Mouse (Mus musculus): Measurements from ENCODE around the gene Rabgap1l.
A peak's percentile ranks its signal among the peaks of the same experiment; 100 is the strongest.
"Not testable (repeated sequence)": the region's sequence is repeated elsewhere in the genome, so short reads cannot be mapped to it uniquely, and the experiment has no call there.

Rabgap1l gene

DNA sequence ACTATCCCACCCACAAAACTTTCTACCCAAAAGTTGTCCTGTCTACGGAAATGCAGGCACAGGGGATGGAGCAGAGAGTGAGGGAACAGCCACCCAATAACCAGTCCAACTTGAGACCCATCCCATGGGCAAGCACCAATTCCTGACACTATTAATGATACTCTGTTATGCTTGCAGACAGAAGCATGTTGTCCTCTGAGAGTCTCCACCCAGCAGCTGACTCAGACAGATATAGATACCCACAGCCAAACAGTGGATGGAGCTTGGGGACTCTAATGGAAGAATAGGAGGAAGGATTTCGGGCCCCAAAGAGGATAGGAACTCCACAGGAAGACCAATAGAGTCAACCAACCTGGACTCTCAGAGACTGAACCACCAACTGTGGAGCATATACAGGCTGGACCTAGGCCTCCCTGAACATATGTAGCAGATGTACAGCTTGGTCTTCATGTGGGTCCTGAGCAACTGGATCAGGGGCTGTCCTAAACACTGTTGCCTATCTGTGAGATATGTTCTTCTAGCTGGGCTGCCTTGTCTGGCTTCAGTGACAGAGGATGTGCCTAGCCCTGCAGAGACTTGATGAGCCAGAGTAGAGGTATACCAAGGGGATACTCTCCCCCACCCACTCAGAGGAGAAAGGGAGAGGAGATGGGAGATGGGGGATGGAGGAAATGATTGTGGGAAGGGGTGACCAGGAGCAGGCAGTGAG lies 510.7 kb downstream of the Rabgap1l start:
- not testable (repeated sequence) for DNase-seq (ENCODE audit: low spot score)

DNA sequence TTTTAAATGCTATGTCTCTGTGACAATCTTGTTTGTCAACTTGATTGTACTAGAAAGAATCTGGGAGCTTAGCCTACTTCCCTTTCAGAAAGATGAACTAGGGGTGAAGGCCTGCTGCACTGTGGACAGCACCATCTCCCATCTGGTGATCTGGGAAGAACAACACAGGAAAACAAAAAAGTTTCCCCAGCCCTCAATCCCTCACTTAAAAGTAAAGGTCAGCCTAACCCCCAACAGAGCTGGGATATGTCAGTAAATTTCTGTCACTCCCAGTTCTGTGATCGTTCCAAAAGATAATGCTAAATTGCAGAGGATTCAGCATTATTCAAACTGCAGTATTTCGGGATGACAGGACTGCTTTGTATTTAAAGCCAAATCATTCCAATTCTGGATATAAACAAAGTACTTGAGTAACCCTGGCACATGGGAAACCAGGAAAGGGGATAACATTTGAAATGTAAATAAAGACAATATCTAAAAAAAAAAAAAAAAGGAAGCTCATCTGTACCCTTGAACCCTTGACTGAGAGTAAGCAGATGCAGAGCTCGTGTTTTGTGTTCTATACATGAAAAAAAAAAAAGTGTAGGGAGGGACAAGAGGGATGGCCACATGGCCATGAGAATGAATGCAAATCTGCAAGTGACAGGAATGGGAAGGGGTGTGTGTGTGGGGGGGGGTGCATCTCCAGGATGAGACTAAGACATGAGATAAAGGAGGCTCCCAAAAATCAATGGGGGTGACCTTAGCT lies 511.5 kb downstream of the Rabgap1l start:
- no peak for DNase-seq (ENCODE audit: low spot score)

DNA sequence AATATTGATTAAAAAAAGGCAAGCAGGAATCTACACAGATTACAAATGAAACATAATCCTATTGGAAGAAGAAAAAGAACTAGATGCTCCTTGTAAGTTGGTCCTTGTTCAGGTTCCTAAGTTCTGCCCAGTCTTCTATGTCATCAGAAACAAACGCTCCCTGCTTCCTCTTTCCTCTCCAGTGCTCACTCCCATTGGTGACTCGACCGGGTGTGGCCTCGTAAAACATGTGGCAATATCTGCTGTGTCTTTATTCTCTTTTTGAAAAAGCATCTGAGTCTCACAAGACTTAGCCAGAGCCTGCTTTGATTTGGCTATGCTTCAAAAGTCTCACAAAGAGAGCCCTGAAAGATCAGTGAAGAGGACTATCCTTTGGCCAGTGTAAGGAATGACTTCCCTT lies 512.4 kb downstream of the Rabgap1l start:
- DNase-seq (ENCODE audit: low spot score): no peak

DNA sequence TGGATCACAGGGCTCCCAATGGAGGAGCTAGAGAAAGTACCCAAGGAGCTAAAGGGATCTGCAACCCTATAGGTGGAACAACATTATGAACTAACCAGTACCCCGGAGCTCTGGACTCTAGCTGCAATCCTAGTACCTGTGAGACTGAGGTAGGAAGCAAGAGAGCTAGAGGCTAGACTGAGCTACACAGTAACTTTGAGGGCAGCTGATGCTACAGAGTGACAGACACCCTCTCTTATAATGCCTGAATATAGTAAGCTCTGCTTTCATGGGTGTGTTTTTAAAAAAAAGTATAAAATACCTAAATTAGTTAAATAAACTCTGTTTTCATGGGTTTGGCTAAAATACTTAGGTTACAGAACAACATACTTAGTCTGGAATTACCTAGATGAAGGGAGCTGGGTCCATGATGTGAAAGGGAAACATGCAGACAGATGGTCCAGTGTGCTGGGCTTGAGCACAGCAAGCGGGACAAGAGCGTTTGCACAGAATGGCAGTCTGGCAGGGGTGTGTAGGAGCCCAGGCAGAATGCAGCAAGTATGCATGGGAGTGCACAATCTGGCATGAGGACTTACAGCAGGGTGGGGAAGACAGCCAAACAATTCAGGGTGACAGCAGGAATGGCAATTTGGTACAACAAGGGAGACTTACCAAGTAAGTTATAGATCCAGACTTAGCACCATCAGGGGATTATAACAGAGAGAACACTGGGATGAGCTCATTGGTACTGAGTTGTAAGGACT lies 514.9 kb downstream of the Rabgap1l start:
- peak; percentile 80 for DNase-seq (ENCODE audit: low spot score)

DNA sequence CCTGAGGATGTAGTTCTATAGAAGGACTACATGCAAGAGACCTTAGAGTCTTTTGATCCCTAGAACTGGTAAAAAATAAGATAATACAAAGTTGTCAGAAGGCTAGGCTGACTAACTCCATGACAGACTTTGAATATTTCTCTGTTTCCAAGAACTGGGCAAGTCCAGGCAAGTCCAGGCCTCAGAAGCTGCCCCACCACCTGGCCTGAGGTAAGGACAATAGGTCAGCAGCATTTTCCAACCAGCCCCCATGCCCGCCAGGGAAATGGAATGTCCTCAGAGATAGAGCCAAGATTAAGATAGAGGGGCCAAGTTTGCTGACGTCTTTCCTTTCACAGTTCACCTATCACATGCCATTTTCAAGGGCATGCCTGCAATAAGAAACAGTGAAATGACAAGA lies 517.8 kb downstream of the Rabgap1l start:
- no peak for DNase-seq (ENCODE audit: low spot score)

DNA sequence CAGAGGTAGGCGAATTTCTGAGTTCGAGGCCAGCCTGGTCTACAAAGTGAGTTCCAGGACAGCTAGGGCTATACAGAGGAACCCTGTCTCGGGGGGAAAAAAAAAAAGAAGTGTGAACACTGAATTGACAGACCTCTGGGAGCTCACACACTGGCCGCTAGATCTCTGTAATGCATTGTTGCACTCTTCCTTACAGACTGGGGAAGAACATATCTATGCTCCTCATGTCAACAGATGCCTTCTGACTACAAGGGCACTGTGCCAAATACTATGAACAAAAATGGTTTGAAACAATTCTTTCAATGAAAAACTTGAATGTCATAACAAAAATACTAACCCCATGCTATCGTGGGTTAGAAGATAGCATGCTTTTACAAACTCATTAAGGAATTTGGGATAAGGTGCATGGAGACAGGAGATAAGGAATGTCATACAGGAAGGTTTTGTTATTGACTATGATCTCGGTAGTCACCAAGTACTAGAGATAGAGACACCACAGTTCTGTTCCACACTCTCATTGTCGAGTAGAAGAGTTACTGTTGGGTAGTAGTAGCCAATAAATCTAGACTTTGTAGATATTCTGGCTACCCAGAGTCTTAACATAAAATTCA lies 519.8 kb downstream of the Rabgap1l start:
- DNase-seq (ENCODE audit: low spot score): no peak

DNA sequence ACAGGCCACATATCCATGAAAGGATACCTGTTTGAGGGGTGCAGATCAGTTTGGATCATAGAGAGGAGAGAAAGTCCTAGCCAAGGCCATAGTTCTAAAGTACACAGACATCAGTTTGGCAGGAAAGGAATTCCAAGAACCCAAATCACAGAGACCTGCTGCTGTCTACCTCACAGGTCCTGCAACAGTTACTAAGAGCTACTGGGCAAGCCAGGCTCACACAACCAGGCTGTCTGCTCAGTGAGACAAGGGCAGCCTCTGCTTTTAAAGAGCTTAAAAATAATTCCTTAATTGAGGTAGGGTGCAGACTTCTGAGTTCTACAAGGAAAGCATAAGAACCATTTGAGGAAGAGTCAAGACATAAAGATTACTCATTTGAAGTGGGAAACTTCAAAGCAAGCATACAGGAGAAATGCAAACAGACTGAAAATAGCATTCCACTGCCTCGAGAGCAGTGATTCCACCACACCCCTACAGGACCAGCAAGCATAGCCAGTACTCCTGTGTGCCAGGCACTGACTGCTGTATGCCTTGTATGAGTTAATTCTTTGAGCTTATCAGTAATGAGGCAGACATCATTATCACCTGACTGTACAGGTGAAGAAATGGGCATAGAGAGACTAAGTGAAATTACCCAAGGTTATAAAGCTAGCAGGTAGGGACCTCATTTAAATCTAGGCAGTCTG lies 521.6 kb downstream of the Rabgap1l start:
- DNase-seq (ENCODE audit: low spot score): no peak

DNA sequence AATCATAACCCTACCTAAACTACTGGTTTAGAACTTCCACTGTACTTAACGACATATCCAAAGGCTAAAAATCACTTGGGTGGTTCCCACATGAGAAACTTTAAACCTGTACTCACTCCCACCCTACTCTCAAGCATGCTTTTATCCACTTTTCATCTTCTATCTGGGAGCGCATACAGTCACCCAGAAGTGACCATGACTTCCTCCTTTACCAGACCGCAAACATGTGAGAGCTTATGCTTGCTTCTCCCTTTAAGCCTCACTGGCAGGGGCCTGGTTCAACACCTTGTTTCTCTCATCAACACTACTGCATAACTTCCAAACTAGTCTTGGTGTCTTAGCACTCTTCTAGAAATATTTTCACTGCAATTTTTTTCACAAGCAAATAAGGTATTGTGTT lies 524.7 kb downstream of the Rabgap1l start:
- DNase-seq (ENCODE audit: low spot score): no peak

DNA sequence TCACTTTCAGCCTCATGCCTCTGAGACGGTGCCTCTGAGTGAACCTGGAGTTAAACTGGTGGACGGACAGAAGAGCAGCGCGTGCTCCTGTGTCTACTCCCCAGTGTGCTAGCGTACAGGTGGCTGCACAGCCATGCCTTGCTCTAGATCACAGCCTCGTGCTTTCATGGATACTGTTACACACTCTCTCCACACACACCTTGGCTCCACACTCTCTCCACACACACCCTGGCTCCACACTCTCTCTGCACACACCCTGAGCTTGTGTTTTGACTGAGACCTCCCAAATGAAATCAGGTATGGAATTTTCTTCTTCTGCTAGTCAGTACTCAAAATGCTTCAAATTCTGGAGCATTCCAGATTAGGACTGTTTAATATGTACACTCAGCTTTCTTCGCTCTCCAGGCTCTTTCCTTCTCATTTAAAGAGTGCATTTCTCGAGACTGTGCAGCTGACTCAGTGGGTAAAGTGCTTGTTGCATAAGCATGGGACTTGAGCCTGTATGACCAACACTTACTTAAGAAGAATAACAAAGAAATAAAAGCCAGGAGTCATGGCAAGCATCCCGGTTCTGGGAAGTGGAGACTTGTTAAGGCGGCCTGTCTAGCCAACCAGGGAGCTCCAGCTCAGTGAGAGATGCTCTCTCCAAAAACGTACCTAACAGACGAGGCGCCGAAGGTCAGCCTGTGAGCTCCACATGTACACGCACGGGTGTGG lies 529.2 kb downstream of the Rabgap1l start:
- DNase-seq (ENCODE audit: low spot score): no peak

DNA sequence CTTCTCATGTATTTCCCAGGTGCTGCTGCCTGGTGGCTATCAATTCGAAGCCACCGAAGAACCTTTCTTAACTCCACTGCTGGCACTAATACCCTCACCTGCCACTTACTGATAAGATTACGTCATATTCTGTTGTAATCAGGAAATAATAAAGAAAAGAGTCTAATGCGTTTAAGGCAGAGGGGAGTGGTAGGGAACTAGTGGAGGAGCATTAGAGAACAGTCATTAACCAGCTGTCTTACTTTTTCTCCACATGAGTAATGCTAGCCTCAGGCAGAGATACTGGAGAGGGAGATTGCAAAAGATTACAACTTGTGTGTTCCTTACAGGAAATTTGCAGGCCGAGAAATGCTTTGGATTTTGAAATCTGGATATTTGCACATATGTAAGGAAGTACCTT lies 530.0 kb downstream of the Rabgap1l start:
- no peak for DNase-seq (ENCODE audit: low spot score)

DNA sequence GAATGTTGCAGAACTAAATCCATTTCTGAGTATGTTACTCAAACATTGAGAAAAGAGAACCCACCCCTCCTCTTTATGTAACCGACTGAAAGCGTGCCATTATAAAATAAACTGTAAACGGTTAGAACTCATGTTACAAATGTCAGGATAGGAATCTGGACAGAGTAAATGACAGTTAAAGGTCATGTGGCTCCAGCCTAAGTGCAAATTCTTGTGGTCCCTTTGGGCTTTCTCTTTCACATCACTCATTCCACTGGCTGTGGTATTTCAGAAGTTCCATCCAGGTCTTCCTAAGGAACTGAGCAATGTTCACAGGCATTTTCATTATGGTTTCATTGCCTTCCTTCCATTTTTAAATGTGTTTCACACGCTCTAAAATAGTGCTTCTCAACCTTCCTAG lies 530.6 kb downstream of the Rabgap1l start:
- no peak for DNase-seq (ENCODE audit: low spot score)

DNA sequence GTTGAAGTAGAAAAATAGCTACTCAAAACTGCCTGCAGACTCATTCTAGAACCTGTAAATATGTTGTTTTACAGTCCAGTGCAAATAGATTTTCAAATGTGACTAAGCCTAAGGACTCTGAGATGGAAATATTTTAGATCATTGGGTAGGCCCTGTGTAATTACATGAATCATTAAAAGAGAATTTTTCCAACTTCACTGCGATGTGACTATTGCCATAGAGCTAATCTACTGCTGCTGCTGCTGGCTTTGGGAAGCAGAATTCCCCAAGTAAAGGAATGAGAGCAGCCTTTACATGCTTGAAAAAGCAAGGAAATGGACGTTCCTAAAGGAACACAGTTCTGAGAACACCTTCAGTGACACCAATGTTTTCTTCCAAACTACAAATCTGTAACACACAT lies 531.2 kb downstream of the Rabgap1l start:
- no peak for DNase-seq (ENCODE audit: low spot score)

DNA sequence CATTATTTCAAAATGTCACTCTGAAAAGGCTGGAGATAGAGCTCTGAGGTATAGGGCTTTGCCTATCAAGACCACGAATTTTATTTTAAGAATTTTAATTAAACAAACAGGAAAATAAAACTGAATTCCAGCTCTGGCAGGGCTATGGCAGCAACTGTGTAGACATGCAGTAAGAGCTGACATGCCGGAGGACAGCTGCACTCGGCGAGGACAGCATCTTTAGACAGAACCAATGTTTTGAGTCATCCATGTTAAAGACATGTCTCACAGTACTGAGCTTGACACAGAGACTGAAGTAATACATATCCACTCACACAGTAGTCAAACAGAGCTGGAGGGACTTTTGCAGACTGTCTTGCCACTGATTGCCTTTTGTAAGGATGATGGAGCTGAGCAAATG lies 532.4 kb downstream of the Rabgap1l start:
- no peak for DNase-seq (ENCODE audit: low spot score)

DNA sequence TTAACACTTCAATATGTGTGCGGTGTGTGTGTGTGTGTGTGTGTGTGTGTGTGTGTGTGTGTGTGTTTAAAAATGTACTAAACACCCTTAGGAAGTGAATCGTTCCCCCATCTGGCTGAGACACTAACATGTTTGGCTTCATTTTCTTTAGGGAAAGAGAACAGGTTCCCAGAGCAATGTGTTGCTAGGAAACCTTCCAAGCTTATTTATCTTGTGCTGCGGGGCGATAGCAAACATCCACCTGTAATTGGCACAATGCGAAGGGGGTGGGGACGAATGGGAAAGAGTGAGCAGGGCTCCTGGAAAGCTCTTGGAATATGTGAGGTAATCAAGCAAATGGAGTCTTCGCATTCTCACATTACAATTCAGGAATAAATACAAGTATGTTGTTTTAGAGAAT lies 533.1 kb downstream of the Rabgap1l start:
- no peak for DNase-seq (ENCODE audit: low spot score)

DNA sequence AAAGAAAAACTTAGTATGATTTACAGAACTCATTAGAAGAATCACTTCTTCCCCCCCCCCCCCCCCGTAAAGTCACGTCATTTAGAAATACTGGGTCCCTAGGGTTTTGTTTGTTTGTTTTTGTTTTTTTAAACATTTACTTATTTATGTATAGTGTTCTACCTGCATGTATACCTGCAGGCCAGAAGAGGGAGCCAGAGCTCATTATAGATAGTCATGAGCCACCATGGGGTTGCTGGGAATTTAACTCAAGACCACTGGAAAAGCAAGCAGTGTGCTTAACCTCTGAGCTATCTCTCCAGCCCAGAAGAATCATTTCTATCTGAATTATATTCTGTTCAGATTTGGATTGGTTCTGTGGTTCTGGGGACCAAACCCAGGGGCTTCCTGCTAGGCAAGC lies 539.9 kb downstream of the Rabgap1l start:
- DNase-seq (ENCODE audit: low spot score): no peak

DNA sequence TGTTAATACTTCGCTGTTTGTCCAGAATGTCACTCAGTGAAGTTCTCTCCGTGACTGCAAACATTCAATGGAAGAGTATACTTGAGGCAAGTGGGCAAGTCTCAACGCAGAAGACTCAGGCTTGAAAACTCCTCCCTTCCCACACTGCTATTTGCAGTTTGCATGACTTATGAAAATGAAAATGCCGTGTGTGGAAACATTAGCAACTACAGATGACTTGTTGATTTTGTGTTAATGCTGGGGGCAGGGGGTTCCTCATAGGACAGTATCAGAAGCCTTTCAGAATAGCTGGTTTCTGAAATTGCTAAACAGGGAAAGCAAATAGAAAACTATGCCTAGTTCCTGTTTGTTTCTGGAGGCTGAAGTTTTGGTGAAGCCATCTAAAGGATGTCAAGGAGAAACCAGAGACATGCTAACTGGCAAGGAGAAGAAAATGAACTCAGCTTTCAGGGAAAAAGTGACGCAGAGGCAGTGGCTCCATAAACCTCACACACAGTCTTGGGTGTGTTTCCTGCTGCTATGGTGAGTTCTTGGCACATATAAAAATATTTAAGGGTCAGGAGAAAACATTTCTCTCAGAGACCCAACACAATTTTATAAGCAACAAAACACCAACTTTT lies 541.5 kb downstream of the Rabgap1l start:
- no peak for DNase-seq (ENCODE audit: low spot score)

DNA sequence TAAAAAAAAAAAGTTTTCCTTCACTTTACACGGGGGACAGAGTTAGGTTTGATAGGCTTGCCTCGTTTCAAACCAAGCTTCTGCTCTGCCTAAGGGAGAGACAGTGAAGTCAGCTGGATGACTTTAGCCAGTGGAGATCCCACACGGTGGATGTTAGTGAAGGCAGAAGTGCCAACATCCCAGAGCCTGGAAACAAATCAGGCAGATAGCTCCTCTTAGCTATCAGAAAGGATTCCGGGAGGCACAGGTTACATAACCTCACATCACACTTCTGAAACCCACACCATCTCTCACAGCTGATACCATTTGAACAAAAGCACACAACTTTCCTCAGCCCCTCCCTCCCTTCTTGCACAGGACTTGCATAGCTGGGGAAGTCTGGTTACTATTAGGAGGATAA lies 542.2 kb downstream of the Rabgap1l start:
- DNase-seq (ENCODE audit: low spot score): no peak

DNA sequence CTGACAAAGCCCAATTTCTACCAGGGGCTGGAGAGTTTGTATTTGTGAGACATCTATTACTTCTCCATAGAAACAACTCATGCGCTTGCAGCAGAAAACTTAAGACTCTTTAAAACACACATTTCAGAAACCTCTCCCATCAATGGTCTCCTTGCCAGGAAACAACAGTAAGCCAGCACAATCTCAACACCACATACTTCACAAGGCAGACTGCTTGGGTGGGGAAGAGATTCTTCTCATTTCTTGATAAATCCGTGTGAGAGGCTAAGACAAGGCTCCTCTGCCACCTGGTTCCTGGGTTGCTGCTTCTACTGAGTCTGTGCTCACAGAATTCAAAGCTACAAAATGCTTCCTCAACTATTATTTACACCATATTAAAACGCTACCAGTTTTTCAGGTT lies 543.2 kb downstream of the Rabgap1l start:
- no peak for DNase-seq (ENCODE audit: low spot score)

DNA sequence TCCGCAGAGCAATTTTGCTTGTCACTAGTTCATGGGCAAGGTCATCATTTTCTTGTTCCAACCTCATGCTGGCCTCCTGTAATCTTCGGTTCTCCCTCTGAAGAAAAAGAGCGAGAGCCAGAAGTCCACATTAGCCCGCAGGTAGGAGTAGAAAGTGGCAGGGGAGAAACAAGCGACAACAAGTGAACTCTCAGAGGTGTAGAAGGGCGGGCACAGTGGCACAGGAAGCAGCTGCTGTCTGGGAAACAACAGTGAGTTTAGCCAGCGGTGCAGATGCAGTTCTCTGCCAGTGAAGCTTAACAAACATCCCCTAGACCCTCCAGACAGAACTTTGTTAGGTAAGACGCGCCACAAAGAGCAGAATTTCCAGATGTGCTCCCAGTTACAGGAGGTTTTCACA lies 545.5 kb downstream of the Rabgap1l start:
- no peak for DNase-seq (ENCODE audit: low spot score)

DNA sequence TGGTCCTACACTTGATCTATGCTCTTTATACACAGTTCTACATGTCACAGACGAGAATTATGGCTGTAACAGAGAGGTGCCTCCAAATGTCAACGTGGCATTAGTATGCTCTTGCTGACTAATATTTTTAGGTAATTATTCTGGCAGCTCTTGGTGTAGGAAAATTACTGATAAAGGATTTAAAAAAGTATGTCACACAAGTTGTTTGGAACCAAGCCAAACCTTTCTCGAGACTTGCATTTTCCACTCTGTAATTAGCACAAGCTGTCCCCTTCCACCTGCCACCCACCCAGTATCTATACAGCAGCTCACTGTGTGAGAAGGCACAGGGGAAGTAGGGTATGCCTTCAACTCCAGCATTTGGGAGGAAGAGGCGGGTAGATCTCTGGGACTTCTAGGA lies 546.2 kb downstream of the Rabgap1l start:
- peak; percentile 23 for DNase-seq (ENCODE audit: low spot score)

DNA sequence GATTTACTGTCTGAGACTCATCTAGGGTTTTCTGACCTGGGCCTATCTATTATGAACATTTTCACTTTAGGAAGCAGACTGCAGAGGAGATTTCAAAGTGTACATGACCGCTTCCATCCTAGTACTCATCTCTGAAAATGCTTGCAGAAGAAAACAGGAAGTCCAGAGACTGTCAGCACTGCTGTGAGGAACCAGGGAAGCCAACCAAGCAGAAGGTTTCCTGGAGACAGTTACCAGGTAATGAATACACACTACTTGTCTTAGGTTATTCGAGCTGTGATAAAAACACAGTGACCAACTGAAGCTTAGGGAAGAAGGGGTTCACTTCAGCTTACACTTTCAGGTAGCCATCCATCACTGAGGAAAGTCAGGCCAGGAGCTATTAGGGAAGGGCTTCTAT lies 547.1 kb downstream of the Rabgap1l start:
- DNase-seq (ENCODE audit: low spot score): no peak
